Mouse (Mus musculus) brown adipose tissue, adult 24 weeks (tissue): Measurements from ENCODE around the gene Wdr95. TPM values are rescaled to one million over a fixed set of nuclear protein-coding genes. Genes with fewer than 3 reads are reported as not detected.
A peak's percentile ranks its signal among the peaks of the same experiment; 100 is the strongest.

Experiments used
- H3K27ac ChIP-seq: fragments of 200-500 bp; replicated peaks from 2 replicates; pipeline ENCODE4 v1.5.1; 2012; ENCODE audit warnings: low read depth, mild to moderate bottlenecking, low read length
- H3K4me1 ChIP-seq: fragments of 200-500 bp; 2 replicates; pipeline ENCODE4 v1.6.1; 2012; ENCODE audit warnings: low read length, mixed read lengths; ENCODE audit not compliant: control insufficient read depth, insufficient read depth, insufficient read length
- H3K4me3 ChIP-seq: fragments of 200-500 bp; 2 replicates; pipeline ENCODE4 v1.5.1; 2012; ENCODE audit warnings: low read depth, mild to moderate bottlenecking, low read length, moderate library complexity; ENCODE audit not compliant: insufficient read depth
- polyA plus RNA-seq: library from polyadenylated mRNA; stranded (reverse); fragments of >200 nt; gene quantifications from 2 replicates; pipeline ENCODE4 v1.2.4, GENCODE M21; 2012; ENCODE audit not compliant: missing spikeins, insufficient read depth, insufficient read length

Gene Wdr95
- polyA plus RNA-seq, 1 experiment = not detected

DNA sequence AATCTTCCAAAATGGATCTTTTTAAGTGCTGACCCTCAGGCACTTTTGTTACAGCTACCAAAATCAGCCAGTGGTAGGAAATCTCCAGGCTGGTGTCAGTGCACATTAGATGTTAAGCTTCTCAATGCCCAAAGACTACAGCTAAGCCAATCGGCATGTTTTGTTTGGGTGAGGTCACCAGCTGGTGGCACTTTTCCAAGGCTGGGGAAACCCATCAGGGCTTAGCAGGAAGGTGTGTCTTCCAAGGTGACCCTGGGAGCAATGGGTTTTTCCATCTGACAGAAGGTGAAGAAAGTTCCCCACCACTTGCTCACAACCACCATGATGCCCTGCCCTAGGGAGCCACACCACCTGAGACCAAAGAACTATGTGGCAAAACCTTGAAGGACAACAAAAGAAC lies 87.7 kb downstream of the Wdr95 start:
- H3K4me3 ChIP-seq = no peak overlapping the region
- no peaks in the 10 kb centered on the region for H3K4me1 ChIP-seq
- H3K27ac ChIP-seq = no peak overlapping the region

DNA sequence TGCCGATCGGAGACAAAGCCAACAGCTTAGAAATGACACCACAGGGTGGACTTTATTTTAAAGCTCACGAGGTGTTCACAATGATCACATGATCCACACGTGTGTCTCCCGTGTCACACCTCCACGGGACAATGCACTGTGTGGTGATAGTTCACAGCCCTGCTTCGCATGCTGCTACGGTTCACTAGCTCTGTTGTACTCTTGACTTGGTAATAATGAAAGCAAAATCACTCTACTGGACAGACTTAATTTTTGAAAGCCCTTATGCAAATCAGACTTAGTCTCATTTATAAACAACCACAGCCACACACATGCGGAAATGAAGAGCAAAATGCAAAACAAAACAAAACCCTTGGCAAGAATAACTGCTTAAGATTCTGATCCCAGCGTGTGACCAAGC lies 88.3 kb downstream of the Wdr95 start:
- H3K4me1 ChIP-seq = no peaks in the 10 kb centered on the region
- H3K27ac ChIP-seq = no peak overlapping the region
- H3K4me3 ChIP-seq = no peak overlapping the region

DNA sequence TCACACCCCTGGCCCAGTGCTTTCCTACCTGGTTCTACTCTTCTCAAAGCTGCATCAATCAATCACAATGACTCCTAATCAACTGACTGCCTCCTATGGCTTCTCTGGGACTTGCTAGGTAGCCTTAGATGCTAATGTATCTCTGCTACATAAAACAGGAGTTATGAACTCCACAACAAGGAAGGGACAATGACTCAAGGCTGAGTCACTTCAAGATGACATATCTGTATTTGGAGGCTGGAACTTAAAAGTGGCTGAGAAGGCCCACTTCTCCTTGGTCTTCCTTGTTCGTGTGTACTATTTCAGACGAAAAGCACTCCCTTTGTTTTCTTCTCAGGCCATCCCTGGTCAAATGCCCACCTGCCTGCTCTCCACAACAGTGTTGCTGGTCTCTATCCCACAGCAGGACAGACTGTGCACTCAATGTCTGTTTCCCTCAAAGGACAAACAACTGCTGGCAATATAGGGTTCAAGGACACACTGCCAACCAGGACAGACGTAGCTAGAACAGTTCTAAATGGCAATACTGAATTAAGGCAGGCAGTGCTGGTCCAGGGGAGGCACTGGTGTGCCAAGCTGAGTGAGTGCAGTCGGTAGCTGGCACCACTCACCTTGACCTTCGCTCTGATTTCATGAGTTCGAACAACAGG lies 89.4 kb downstream of the Wdr95 start:
- H3K27ac ChIP-seq = no peak overlapping the region
- H3K4me1 ChIP-seq = no peaks in the 10 kb centered on the region
- no peak overlapping the region for H3K4me3 ChIP-seq

DNA sequence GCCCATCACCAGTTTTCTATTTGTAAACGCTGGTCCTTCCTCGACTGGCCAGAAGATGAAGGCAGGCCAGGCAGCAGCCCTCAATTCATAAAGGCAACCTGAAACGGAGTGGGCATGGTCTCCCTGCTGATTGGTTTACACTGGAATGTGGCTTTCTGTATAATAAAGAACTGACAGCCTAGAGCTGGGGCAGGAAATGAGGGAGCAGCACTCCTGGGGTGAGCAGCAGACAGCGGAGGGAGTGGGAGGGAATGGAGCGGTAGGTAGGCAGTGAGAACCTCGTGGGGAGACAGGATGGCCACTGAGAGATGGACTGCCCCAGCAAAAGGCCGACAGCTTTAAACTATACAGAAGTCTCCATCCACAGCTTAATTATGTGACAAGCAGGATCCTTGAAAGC lies 93.7 kb downstream of the Wdr95 start:
- Histone ChIP-seq H3K27ac (no peak overlapping the region), H3K4me1 (no peaks in the 10 kb centered on the region), H3K4me3 (no peak overlapping the region)

DNA sequence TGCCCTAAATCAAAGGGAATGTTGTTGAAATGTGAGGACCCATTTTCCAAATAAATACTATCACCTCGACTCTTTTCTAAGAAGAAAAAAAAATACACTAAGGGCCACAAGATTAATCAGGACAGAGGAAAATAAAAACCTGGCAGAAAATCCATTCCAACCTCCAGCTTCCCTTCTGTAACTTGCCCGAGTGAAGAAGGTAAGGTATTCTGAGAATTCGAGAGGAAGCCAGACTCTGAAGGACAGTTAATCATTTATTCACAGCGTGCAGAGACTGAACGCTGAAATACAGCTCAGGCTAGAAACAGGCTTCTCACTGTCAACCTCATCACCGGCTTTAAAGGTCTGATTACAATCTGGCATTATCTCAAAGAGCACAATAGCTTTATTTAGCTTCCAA lies 94.2 kb downstream of the Wdr95 start:
- Histone ChIP-seq H3K4me1 (no peaks in the 10 kb centered on the region), H3K27ac (no peak overlapping the region), H3K4me3 (no peak overlapping the region)

DNA sequence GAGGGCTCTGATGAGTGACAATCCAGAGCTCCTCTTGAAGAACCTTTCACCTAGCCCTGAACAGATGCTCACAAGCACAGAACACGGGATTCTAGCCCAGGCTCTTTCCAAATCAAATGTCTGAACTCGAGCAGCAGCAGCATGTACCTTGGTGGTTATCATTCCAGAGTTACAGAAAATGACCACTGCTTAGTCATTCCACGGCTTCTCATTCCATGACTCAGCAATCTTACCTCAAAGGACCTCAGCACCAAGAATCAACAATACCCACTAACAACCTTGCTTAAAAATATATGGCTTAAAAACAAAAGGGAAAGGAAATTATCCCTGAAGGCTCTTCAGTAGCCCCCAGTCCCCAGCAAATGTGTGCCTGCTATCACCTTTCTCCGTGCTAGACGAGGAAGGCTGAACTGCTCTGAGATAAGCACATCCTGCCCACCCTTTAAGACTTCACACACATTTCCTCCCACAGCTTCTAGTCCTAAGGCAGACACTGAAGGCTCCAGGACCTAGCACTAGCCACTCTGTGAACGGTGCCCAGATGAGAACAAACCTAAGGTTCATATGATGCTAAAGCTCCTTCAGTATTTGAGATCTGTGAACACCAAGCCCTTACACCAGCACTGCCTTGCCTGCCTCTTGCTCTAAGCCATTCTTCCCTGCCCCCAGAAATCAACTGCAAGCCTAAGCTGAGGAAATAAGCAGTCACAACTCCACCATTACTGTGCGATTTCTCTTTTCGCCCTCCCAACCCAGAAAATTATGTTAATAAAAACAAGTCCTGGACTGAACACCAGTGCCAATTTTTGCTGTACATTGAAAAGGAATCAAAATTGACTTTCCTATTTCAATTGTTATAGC lies 95.6 kb downstream of the Wdr95 start:
- Histone ChIP-seq H3K27ac (no peak overlapping the region), H3K4me3 (no peak overlapping the region), H3K4me1 (no peaks in the 10 kb centered on the region)

DNA sequence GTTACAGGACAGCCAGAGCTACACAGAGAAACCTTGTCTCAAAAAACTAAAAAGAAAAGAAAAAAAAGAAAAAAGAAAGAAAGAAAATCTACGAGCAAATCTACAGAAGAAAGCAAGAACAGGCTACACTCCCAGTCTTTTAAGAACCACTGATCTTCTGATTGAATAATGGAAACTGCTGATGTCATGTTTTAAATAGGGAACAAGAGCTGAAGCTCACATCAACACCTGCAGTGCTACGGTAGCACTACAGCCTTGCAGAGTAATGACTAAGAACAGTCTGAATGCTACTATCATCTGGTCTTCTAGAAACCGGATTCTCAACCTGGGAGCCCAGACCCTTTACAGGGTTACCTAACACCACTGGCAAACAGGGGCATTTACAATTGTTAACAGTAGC lies 97.1 kb downstream of the Wdr95 start:
- Histone ChIP-seq H3K27ac (no peak overlapping the region), H3K4me3 (no peak overlapping the region), H3K4me1 (no peaks in the 10 kb centered on the region)

DNA sequence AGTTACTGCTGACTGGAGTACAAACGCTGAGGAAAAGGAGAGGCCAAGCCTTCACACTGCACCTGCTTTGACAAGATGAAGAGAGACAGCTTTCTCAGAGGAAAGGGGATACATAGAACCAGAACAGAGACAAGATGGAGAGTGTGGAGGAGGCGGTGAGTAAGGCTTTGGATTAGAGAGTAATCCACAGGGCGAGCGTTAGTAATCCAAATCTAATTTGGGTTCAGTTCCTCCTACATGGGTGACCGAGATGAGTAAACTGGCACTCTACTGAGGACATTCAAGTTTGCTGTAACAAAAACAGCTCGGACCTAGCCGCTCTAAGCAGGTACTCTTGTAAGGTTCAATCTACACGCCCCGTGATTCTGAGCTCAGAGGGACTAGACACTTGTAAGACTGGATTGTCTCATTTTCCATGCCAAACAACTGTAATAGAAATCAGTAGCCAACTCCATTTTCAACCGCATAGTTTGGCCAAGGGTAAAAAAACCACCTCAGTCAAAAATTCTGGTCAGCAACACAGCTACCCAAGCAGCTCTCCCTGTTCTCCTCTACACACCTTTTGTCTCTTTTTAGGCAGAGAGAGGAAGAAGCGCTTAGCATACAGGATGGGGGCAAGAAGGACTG lies 106.0 kb downstream of the Wdr95 start:
- H3K4me1 ChIP-seq = peaks cover 3% of the 10 kb centered on the region; the same call in 1 of the 2 replicates
- H3K4me3 ChIP-seq = peak overlapping the region; percentile 67; the same call in 1 of the 2 replicates
- H3K27ac ChIP-seq = no peak overlapping the region

DNA sequence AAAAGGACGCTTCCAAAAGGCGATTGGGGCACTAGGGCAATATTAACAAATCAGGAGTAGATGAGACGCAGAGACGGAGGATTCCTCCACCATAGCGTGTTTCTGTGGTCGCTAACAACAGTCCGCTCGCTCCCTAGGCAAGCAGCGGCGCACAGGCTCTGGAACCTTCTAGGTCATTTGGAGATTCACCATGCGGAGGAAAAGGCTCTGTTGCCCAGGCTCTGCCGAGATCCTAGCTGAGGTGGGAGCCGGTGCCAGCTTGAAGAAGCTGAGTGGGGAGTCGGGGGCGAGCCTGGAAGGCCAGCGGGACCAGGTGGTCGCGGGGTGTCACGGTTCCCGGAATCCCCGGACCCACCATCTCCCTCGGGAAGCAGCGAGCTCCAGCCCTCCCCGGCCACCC lies 107.1 kb downstream of the Wdr95 start:
- Histone ChIP-seq H3K27ac (peak overlapping the region; percentile 82), H3K4me3 (peak overlapping the region; percentile 67), H3K4me1 (peaks cover 3% of the 10 kb centered on the region; the same call in 1 of the 2 replicates)

DNA sequence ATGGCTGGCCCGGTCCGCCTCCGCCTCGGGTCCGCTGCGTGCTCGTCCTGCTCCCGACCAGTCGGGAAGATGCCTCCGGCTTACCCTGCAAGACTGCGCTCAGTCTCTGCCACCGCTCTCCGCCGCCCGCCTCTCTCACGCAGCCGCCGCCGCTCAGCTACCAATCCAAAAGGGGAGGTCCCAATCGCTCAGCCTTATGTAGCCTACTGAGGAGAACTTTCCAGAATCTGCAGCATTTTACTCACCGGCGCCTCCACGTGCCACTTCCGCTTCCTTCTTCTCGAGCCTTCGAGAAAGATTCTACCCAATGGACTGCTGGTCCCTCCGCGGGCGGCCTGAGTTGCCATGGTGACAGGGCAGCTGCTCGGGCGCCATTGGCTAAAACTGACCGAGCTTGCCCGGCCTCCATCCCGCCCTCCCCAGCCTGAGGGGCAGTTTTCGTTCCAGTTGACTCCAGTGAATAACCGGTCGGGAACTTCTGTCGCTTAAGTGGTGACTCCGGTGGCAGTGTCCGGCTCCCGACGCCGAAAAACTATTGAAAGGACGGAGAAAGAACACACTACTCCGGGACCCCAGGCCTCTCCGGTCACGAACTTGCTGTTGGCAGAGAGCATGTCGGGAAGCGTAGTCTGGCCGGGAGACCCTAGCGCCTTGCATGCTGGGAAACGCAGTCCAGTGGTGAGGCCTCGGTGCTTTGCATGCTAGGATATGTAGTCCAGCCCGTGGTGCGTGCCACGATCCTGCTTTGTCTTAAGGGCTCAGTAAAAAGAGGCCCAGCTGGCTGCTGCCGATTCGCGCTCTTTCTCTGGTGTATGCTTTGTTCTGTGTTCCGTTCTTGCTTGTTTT lies 107.8 kb downstream of the Wdr95 start, which contains the start of gene Hsph1:
Hsph1 (minus strand) TSS at position 302 of the 846 bp plus-strand sequence.
- Histone ChIP-seq H3K4me1 (peaks cover 3% of the 10 kb centered on the region; the same call in 1 of the 2 replicates), H3K27ac (peak within 1 kb of the TSS; percentile 85), H3K4me3 (peak within 1 kb of the TSS; percentile 80)

DNA sequence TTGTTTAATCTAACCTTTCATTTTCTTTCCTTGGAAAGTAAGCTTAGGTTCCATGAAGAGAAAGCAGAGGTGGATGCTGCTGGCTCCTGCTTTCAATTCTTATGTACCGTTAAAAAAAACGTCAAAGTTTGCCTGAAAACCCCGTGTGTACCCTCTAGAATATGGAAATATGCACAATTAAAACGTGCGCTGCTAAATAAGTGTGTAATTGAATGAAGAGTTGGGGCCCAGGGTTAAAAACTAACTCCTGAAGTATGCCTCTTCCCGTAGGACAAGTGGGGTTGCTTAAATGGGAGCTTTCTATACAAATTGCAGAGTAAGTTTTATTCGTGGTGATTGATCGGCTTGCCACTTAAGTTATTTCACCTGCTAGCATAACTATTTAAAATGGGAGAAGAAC lies 108.8 kb downstream of the Wdr95 start:
- Histone ChIP-seq H3K27ac (no peak overlapping the region), H3K4me3 (no peak overlapping the region), H3K4me1 (peaks cover 3% of the 10 kb centered on the region; the same call in 1 of the 2 replicates)

DNA sequence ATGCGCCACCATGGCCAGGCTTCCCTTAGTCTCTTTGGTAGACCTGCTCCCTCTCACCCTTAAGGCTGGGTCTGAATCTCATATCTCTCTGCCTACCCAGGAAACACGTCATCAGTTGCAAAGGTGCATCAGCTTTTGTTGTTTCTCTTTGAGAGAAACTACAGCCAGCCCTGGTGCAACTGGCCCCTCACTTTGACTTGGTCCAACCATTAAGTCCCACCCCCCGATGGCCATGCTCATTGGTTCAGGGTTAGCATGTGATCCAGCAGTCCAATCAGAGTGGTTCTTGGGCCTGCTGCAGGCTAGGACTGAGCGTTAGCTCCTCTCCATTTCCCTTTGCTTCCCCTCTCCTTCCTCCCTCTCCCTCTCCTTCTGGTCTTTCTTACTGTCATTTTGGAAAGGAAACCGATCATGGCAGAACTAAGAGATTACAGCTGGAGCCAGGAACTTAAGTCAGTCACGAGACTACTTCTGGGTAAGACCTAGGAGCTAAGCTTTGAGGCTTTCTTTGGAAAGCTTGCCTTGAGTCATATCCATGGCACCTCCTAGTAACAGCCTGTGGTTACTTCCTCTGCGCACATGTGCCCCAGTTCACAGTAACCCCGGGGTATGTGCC lies 112.9 kb downstream of the Wdr95 start:
- Histone ChIP-seq H3K27ac (no peak overlapping the region), H3K4me1 (no peaks in the 10 kb centered on the region), H3K4me3 (no peak overlapping the region)

DNA sequence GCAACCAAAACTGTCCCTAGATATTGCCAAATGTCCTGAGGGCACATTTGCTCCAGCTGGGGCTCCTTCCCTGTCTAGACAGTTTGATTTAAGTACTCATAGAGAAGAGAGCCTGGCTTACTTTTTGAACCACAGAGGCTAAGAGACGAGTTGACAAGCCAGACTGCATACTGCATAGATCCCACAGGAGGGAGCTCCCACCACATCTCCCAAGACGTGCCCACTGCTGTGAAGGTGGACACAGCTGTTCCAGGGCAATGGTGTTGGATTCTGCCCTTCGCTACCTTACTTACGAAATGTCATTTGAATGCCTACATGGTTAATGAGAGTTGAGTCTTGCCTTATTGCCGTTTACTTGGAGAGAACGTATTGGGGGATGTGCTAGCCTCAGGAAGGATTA lies 113.9 kb downstream of the Wdr95 start:
- Histone ChIP-seq H3K4me3 (no peak overlapping the region), H3K27ac (no peak overlapping the region), H3K4me1 (no peaks in the 10 kb centered on the region)

DNA sequence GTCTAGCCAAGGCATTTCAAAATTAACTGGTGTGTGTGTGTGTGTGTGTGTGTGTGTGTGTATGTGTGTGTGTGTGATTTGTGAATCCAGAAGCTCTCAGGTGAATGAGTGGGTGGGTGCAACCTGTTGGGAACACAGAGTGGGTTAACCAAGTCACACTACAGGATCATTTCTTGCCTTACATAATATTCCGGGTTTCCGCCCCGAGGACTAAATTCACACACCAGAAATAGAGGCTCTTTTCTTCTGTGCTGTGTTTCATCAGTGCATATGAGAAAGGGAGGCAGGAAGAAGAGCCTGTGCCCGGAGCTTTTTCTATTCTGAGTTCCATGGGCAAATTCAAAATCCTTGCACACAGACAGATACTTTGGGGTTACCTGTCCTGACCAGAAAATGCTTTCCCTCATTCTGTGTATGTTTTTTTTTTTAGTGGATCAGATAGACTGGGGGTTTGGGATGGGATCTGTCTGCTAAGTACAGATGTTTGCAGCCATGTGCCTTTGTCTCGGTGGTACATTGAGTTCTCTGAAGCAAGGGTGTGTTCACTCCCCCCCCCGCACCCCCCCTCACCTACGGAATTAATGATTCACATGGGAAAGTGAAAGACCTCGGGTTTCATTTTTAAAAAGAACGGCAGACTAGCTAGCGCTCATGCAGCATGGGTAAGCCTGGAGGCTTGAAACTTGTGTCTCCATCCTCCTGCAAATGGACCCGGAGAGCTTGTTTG lies 114.5 kb downstream of the Wdr95 start:
- Histone ChIP-seq H3K4me1 (no peaks in the 10 kb centered on the region), H3K4me3 (no peak overlapping the region), H3K27ac (no peak overlapping the region)
